Mouse (Mus musculus) frontal cortex, postnatal 36 days (tissue): ENCODE data around the gene Zfp978.
"Not testable (repeated sequence)": the region's sequence is repeated elsewhere in the genome, so short reads cannot be mapped to it uniquely, and the experiment has no call there.

Experiments used
- DNase-seq, 2 experiments: peaks; one replicate each; pipeline ENCODE4 v3.0.0; 2022; ENCODE audit warnings: low spot score in 2 of 2

Zfp978 gene

DNA sequence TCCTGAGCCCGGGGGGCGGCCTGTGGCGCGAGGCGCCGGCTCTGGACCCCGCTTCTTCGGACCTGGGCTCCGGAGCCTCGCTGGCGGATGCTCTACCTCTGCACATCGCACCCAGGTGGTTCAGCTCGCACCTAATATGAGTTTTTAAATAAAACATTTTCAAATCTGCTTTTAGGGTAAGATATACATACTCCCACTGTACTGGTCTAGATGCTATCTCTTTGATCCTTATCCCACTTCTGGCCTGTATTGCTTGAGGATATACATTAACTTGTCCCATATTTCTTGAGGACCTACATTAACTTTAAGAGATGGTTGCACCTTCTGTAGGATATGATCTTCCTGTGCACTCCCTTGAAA lies 46.3 kb downstream of the Zfp978 start:
- no peak for DNase-seq

GRCm38 (mm10) chr4:147416365-147416764 lies 55.3 kb downstream of the Zfp978 start:
- not testable (repeated sequence) for DNase-seq

- DNase-seq: no peak
Measured at GRCm38 (mm10) chr4:147417157-147417778, 56.2 kb downstream of the Zfp978 start.

GRCm38 (mm10) chr4:147417921-147418320 lies 56.8 kb downstream of the Zfp978 start:
- no peak for DNase-seq

- not testable (repeated sequence) for DNase-seq
Measured at GRCm38 (mm10) chr4:147418333-147418732, 57.2 kb downstream of the Zfp978 start.

- DNase-seq: not testable (repeated sequence)
Measured at GRCm38 (mm10) chr4:147419190-147419589, 58.1 kb downstream of the Zfp978 start.

DNA sequence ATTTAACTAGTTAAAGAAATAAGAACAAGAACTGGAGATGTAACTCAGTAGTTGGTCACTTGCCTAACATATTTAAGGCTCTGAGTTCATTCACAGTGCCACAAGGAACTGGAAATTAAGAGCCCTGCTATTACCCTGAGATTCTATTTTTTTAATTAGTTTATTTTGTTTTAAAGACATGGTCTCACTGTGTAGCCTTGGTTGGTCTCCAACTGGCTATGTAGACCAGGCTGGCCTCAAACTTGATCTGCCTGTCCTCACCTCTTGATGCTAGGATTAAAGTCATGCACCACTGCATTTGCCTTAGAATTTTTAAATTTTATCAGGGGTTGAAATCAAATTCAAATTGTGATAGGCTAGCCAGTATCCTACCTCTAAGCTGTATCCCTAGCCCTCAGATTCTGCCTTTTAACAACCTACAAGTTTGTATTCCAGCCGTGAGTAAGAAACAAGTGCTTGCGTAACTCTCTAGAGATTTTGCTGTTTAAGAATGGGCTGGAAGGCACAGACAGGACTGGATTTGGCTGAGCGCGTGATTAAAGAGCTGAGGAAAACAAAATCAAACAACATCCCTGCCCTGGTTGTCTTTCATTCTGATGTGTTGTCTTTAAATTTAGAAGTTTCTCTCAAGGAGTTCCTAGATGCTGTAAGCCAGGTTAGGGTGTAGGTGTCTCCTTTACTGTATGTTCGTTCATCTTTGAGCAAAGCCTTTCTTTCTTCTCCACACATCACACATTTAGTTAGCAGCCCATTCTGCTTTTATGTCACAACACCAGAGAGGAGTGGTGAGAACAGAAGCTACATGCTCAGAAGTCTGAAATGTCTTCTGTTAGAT lies 58.9 kb downstream of the Zfp978 start:
- not testable (repeated sequence) for DNase-seq

DNA sequence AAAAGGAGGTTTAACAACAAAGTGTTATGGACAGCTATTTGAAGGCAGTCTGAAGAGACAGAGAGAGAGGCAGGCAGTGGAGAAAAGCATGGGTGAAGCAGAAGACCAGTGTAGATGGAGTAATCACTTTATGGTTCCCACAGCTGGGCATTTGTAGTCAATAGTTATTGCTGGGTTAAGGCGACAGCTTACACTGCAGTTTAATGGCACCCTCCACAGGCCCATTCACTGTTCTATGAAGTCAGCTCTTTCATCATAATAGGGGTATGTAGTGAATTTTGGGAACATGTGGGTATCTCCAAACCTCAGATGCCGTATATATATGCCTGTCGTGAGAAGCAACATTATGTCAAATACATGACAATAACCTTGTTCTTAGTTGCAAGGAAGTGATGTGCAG lies 59.7 kb downstream of the Zfp978 start:
- no peak for DNase-seq

- not testable (repeated sequence) for DNase-seq
Measured at GRCm38 (mm10) chr4:147421316-147421715, 60.2 kb downstream of the Zfp978 start.

DNA sequence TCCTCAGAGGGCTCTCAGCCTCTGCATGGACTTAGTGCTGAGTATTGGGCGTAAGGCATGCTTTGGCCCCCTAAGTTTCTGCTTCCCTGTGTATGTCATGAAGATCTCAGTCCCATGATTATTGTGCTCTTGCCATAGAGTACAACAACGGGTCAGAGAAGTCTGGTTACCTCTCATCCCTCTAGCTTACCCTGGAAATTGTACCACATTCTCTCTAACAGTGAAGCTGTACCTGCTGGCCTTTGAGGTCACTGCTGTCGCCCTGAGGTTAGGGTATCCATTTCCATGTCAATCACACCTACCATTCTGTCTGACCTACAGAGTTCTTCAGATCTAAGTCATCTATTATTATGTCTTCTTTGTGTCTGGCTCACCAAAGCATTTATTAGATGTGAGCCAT lies 62.0 kb downstream of the Zfp978 start:
- DNase-seq: no peak

- DNase-seq: no peak
Measured at GRCm38 (mm10) chr4:147423641-147424298, 62.7 kb downstream of the Zfp978 start.

GRCm38 (mm10) chr4:147424404-147424803 lies 63.3 kb downstream of the Zfp978 start:
- not testable (repeated sequence) for DNase-seq

DNA sequence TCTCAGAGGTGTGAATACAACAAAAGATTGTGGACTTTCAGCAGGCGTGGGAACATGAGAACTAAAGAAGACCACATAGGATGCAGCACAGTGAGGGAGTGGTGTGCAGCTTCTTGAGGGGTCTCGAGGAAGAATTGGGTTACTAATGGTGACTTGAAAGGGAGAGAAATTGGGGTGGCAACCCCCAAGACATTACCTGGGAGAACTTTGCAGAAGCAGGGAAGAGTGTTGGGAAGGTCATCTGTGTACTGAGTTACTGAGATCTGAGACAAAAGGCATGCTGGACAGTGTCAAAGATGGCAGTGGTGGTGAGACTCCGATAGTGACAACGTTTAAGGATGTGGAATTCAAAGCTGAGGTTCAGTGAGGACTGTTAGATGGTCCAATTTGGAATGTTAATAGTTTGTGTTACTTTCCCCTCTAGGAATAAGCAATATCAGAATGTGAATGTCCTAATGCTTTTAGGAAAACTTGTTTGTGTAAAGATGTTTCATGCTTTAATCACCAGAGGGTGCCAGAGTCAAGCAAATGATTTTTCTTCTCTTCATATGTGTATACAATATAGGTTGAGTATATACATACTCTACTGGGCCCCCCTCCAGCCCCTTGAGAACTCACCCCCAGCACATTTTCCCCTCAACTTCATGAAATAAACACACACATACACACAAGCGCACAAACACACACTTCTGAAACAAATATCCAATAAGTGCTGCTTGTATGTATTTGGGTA lies 64.7 kb downstream of the Zfp978 start:
- not testable (repeated sequence) for DNase-seq

DNA sequence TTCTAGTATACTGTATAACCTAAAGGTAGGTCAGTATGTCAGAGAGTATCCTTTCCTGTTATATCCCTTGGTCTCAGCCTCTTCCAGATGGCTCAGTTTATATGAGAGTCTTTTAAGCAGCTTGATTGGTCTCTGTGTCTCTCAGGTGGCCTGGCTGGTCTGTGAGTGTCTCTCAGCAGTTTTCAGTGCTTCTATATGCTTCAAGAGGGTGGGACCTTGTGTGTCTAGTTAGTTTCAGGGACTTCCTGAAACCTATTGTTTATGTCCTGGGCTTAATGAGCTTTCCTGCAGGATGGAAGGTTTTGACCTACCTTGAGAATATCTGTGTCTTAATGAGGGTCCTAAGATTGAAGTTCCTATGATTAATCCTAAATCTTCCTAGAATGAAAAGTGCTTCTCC lies 69.5 kb downstream of the Zfp978 start:
- no peak for DNase-seq

DNA sequence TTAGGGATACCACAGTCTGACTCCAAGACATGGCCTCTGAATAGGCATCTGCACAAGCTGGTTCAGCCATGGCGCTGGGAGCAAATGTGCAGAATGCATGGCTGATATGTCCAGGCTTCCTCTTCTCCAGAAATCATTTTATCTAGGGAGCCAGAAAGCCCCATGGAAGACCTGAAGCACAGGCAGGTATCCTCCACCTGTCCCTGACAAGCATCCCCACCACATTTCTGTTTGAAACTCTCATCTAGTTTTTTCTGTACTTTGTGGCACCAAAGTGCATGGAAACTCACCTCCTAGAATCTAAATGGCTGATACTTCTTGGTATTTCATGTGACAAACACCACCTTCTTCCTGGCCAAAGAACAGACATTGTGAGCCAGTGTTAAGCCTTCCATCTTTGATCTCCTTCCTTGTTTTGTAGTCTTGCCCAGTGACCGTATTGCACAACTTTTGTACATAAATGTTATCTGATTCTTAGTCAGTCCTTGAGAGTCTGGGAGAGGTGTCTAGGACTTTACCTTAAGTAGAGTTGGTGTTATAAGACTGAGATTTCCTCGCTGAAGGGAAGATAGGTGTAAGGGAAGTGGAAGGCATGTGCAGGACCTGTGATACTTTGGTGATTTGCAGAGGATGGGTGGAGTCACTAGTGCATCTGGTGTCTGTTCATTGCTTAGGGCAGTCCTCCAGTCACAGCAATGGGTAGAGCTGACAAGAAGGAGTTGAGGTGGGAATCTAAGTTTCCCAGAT lies 70.8 kb downstream of the Zfp978 start:
- DNase-seq: not testable (repeated sequence)

- DNase-seq: no peak
Measured at GRCm38 (mm10) chr4:147432443-147432790, 71.3 kb downstream of the Zfp978 start.

DNA sequence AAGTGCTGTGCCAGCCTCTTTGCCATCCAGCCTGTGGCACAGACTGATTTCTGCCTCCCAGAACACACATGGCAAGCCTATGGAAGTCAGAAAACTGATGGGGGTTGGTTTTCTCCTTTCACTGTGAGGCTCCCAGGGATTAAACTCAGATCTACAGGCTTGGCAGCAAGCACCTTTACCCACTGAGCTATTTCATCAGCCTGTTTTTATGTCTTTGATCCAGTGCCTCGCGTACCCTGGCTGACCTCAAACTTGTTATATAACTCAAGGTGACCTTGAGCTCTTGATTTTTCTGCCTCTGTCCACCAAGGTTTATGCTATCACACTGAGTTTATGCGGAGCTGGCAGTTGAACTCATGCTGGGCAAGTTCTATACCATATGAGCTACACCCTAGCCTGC lies 71.9 kb downstream of the Zfp978 start:
- DNase-seq: no peak

DNA sequence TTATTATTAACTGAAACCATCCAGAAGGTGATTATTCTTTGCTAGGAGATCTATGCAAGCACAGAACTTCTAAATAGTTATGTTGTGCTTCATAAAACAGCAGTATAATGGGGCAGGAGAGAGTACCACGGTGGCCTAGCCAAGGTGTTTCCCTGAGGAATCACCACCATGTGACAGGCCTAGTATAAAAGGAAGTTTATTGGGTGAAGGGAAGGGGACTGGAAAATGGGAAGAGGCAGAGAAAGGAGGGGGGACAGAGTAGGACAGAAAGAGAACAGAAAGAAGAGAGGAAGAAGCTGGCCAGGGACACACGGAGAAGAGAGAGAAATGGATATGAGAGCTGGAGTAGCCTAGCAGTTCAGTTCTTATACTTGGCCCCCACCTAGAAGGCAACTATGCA lies 72.8 kb downstream of the Zfp978 start:
- DNase-seq: no peak
